Mouse (Mus musculus) kidney, postnatal 10 days (tissue): ENCODE measurements at regions not wholly inside any gene's neighbourhood (a gene's known extent, or its start where the extent isn't known, plus 50 kb on each side); places are given as distances from the start of the nearest gene placed in this dataset.
A peak's percentile ranks its signal among the peaks of the same experiment; 100 is the strongest.

ENCODE experiments used
- DNase-seq: peaks from one replicate; pipeline ENCODE4 v3.0.0; 2021; ENCODE audit warnings: mixed read lengths

DNA sequence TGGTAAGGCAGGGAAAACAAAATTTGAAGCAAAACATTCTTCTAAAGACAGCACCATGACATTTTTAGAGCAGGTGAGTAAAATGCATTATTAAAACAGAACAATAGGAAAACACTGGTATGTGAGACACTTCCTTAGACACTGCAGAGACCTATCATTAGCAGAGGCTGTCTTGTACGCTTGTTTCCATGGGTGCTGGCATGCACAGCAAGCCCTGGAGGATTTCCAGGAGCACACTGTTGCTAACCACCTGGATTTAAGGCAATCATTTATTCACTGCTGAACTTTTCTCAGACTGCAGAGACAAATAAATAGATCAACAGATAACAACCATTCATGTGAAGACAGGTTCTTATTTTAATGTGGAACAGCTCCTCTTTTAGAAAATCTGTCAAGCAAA is 127.7 kb downstream of the Pros1 start:
- no peak for DNase-seq

- DNase-seq = peak; percentile 9
Measured at GRCm38 (mm10) chr16:62982558-62982957, 128.5 kb downstream of the Pros1 start.

GRCm38 (mm10) chr16:62995555-62995954 is 141.4 kb downstream of the Pros1 start:
- DNase-seq = no peak

DNA sequence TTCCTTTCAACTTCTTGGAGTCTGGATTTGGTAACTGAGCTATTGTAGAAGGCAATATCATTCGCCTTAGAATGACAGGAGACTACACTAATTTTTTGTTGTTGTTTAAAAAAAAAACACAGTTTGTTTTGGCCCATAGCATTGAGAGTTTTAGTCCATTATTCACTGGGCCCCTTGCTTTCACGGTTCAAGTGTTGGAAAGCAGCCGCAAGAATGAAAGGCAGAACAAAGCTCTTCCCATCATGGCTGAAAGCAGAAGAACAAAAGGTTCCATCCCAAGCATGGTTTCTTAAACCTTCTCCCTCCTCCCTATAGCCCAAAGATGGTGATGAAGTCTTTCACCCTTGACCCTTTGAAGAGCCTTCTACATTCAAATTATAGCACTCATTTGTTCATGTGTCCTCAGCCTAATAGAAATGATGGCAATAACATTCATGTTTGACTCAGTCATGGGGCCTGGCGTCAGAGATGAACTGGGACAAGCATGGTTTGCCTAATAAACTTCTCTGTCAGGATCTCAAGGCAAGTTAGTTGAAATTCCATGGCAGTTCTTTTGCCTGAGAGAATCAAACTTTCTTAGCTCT is 157.1 kb downstream of the Pros1 start:
- DNase-seq = no peak

DNA sequence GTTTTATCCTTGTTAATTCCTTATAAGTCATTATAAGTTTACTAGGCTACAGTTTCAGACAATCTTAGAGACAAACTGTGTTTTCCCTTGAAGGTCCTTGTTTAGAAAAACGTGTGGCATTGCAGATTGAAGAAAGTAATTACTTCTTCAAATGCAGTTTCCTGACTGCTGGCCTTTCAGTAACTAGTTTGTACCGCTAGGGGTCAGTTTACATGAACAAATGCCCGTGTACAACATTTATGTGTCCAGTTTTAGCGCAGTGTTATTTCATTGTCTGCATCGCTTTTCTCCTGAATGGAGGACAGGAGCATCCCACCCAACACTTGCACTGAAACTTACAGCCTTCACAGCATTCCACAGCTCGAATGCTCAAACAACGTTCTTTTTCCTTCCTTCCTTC is 160.3 kb downstream of the Pros1 start:
- DNase-seq = no peak

DNA sequence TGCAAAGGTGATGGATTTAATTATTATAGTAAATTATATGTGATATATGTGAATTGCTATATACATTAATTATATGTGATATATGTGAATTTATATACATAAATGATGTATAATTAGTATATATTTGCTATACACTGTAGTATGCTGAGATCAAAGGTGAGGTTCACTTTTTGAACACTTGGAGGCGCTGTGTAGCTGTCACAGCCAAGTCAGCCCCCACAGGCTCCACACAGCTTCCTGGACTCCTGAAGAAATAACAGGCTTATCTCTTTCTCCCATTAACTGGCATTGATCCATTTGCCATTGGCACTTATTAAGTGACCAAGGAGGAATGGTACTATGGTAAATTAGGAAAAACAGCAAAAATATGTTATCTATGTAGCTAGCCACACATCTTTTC is 162.0 kb downstream of the Pros1 start:
- DNase-seq = peak; percentile 28

DNA sequence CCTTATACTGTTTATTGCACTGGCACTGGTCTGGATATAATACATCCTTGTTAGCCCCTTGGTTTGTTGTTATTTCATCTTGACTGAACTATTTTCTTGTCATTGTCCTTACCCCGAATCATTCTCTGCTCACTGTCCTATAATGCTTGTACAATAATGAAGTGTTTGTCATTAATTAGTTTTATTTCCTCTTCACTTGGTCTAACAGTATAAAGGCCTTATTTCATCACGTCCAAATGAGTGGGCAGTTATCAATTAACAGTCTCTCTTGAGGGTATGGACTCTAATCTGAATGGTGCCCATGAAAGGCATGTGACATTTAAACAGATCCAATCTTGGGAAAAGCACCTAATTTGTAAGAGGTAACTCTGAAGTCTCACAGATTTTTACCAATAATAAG is 162.6 kb downstream of the Pros1 start:
- DNase-seq = no peak

GRCm38 (mm10) chr16:63030399-63030798 is 176.3 kb downstream of the Pros1 start:
- DNase-seq = no peak

DNA sequence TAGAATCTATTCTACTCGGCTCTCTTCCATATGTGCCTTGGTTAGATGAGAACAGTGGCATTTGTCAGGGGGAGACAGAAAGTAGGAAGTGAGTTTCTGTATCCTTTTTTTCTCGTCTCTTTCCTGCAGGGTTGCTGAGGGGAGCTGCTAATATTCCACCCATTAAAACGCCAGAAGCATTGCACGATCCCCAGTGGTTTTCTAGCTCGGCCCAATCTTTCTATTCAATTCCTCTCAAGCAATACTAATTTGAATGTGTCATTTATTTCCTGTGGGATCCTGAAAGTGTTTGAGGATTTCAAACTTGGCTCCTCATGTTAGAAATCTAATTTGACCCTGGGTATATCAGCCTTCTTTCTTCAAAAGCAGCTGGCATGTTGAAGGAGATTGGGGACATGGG is 176.9 kb downstream of the Pros1 start:
- no peak for DNase-seq

- DNase-seq = no peak
Measured at GRCm38 (mm10) chr16:63031802-63032201, 177.7 kb downstream of the Pros1 start.

DNA sequence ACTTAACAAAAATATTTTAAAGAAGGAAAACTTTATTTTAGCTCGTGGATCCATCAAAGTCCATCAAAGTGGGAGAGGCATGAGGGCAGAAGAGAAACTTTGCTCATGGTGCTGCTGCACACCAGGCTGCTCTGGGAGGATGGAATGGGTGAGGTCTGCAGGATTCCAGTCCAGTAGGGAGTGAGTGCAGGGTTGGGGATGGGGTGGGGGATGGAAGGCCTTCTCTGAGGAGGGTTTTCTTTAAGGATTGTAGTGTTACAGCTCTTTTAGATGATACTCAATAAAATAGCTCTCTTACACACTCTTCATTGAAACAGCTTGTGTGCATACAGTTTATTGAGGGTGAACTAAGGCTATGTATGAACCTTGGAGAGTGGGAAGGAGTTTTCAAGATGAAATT is 195.0 kb downstream of the Pros1 start:
- DNase-seq = no peak

DNA sequence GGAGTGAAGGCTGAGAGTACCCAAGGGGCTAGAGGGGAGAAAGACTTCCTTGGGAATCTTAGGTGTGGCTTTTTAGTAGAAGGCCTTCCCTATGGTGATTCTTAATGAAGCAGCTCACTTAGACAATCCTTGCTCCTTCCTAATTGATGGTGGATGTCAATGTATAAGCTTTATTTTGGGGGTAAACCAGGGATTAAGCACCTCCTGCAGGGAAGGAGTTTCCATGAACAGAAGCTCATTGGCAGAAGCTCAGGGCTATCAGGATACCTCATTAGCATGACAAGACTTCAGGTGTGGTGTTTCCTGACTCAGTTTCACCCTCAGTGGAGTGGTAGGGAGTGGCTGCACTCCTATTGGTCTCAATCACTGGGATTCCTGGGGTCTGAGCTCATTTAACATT is 208.8 kb downstream of the Pros1 start:
- DNase-seq = no peak

- DNase-seq = no peak
Measured at GRCm38 (mm10) chr16:63069987-63070386, 215.9 kb downstream of the Pros1 start.

DNA sequence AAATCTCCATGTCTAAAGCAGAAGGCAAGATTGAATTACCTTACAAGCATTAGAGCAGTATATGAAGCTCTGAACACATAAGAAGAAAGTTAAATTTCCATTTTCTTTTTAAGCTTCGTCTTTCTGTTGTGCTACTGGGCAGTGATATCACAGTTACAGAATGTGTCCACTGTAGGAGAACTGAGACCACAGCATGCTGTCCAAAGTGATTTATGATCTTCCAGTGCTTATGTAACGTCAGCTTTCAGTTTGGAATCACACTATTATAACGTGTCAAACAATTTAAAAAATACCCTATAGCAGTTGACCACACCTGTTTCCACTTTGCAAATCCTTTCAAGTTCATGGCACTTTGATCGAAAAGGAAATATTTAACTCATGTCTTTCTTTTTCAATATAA is 221.7 kb downstream of the Pros1 start:
- DNase-seq = no peak

- no peak for DNase-seq
Measured at GRCm38 (mm10) chr16:63081383-63081782, 227.3 kb downstream of the Pros1 start.

DNA sequence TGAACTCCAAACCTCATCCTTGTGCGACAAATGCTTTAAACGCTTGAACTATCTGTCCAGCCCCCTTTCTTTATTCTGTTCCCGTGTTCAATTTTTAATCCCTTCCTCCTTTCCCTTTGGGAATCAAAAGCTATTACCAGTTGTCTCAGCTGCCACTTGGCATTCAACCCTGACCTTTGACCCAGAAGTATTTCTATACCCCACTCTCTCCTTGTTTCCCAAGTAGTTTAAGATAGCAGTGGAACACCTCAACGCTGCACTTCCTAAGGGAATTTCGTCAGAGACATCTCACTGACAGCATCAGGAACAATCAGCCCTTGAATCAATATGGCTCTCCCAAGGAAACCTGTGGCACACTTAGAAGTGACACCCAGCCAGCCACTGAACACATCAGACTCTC is 229.1 kb downstream of the Pros1 start:
- DNase-seq = no peak

DNA sequence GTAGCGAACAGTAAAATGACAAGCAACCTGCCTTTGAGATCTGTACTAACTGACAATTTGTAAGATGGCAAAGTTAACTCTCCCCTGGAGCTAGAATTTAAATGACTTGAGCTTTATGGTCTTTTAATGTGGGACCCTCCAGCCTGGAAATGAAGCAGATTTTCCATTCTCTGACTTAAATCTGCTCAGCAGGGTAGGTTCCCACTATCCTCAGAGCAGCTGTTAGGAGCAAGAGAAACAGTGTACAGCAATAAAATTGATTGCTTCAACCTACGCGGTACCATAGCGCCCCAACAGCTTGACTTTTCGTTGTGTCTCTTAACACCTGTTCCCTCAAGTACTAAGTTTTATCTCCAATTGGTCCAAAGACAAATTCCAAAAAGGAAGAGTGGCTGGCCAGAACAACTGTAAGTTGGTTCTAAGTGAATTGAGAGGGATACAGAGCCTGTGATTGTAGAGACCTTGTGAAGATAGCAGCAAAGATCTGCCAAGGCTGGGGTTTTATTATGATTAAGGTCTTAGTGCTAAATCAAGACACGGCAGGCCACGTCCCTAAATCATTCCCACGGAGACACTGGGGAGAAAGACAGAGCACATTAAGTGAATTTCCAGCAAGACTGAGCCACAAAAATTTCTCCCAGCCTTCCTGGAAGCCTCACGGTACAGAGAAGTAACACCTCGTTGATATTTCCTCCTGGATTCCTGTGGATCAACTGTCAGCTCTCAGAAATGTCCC is 230.1 kb downstream of the Pros1 start:
- DNase-seq = no peak

- DNase-seq = no peak
Measured at GRCm38 (mm10) chr16:63086086-63086796, 232.1 kb downstream of the Pros1 start.

DNA sequence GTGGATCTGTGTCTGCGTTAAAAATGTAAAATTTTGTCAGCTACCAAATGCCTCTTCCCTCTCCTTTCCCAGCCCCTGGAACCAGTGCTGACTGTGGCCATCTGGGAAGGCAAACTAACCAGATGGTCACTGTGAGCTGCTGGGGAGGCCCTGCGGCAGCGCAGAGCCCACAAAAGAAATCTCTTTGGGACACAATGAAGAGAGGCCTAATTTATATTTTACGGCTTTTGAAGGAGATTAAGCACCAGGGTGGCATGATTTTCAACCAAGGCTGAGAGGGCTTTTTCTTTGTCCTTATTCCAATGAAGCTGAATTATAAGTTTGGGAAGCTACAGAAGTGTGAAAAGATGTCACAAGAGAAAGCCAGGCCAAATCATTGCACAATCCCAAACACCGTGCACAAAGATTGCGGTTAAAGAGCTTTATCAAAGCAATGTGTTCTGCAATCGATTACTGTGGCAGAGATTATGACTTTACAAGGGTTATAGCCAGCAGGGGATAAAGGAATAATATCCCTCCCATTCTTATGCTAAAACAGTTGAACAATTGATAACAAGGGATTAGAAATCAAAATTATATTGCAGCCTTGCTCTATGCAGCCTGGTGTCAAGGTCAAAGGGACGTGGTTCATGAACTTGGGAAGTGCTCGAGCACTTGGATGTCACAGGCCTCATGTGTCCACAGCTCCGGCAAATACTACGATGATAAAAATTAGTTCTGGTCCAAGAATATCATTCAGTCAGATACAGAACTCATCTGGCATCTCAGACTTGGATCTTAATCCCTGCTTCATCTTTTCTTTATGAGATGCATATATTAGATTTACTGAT is 237.6 kb downstream of the Pros1 start:
- no peak for DNase-seq

DNA sequence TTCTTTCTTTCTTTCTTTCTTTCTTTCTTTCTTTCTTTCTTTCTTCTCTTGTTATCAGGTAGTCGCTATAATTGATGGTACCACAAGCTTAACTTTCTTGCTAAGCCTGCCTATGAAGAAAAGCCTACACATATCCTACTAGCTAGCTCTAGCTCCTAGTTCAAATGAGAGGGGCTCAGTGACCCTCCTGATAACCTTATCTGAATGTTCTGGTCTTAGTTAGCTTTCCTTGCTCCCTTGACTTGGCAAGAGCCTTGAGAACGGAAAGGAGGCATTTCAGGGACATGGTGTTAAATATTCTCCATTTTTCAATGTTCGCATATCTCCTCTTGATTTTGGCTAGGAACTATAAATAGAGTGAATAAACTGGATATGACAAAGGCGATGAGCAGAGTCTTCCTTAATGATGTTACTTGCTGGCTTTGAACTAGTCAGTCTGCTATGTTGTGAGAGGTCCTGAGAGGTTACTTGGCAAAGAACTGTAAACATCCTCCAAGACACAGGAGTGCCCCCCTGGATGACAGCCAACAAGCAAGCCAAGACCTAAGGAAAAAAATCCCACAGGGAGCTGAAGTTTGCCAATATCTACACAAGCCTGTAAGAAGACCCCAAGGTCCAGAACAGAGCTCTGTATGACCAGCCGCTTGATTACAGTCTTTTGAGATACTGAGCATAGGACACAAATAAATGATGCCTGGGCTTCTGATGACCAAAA is 240.2 kb downstream of the Pros1 start:
- peak; percentile 73 for DNase-seq

GRCm38 (mm10) chr16:63102362-63102761 is 248.3 kb downstream of the Pros1 start:
- DNase-seq = no peak

DNA sequence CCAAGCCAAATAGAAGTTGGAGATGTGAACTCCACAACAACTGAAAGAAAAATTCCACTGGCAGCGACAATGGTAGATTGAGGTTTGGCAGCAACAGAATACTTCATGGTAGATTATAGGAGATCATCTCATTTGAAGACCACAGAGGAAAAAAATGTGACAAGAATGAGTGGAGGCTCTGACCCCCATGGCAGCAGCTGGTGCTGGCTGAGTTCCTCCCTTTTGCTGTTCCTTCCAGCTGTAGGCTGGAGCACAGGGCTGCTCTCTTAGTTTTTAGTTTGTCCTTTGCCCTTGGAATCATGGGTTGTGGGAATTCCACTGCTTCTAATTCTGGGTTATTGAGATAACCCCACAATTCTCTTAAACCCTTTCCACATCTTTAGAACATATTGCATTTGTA is 248.8 kb downstream of the Pros1 start:
- DNase-seq = peak; percentile 55

DNA sequence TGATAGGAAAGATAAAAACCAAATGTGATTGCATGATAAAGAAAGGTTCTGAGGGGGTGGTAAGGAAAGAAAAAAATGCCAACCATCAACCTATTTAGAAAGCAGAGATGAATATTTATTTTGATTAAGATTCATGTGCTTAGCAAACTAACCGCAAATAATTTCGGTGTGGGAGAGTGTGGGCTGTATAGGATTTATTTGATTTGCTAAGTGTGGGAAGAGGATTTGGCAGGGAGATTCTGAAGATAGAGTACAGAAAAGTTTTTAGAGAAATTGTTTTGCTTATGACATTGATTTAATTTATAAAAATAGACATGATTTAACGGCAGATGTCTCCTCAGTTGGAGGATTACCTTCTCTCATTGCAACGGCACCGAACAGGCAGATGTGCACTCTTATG is 250.3 kb downstream of the Pros1 start:
- no peak for DNase-seq
